Mouse (Mus musculus): ENCODE results near the gene Zzef1.

Gene Zzef1

DNA sequence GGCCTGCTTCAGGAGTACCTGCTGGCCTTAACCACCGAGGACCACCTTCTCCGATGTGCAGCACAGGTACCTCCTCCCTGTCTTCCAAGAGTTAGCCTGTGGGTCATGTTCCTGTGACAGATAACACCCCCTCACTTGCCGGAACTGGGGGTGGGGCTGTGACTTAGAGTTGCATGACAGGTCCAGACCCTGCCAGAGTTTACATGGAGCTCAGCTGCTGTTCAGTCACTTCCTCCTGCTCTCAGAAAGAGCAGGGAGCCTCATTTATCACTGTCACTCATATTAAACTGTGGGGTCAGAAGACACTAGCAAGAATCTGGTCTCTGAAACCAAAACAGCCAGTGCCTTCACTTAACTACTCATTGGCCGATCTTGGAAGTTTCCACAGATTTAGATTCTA is 127.1 kb downstream of the Zzef1 start:
- DNase-seq: peak; percentile 63 to 75

DNA sequence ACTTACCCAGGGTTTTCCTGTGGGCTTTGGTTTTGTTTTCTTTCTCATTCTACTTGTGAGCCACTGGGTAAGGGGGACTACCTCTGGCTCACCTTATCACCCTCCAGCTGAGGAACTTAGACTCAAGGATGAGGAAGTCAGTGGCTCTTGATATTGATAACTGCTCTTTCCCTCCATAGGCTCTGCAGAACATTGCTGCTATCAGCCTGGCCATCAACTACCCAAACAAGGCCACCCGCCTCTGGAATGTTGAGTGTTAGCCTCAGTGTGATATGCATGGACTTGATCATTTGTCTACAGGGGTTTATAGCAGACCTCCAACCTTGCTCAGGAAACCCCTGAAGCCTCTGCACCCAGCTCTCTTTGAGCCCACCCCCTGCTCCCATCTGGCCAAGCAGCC is 128.4 kb downstream of the Zzef1 start:
- DNase-seq: no peak

DNA sequence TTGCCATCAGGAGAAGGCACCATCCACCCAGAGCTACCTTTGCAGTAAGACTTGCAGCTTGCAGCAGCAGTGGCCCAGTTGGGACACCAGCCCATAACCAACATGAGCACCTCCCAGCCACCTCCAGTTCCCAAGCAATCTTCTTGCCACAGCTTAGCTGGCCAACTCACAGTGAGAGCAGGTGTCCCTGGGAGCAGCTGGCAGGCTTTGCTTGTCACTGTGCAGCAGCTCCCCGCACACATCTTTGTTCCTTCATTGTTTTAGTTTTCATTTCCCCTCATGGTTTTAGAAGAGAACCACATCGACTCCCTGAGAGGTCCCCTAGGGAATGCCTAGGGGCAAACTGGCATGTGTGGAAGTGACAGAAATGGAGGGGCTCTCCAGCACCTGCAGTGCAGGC is 129.0 kb downstream of the Zzef1 start:
- no peak for DNase-seq

DNA sequence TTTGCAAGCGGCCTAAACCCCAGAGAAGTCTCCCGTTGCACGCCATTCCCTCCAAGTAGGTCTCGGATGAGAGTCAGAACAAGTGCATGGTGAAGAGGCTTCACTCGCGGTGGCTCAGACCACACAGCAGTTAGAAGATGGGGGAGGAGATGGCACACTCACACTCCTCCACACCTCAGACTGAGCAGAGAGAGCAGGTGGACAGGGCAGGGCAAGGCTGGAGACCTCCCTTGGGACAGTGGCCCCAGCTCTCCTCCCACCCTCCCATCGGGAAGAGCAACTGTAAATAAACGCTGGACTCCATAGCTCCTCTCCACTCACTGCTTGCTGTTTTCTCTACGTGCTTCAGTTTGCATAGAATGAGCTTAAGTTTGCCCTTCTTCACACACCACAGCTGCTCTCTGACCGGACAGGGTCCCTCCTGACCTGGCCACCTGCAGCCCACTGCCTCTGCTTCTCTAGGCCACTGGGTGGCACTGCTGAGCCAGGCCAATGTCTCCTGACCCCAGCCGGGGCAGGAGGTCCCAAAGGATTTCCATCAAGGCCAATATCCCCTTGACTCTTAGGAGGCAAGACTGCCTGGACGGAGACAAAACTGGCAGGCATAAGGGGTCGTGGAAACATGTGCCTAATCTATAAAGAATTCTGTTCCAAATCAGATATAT is 130.3 kb downstream of the Zzef1 start:
- DNase-seq: peak; percentile 78 to 84

DNA sequence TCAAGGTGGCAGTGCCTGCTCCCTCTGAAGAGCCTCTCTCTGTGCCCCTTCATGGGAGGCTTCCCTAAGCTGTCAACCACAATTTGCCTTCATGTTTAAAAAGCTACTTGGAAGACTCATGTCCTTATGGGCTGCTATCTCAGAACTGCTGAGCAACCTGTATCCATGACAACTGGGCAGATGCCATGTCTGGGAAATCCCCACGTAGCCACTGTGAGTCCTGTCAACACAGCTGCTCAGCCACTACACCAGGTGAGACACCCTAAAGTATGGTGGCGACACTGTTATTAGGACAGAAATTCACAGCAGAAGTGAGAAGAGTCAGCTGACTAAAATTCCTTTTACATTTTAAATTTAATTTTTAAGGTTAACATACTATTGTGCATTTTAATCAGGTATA is 132.5 kb downstream of the Zzef1 start:
- DNase-seq: no peak

DNA sequence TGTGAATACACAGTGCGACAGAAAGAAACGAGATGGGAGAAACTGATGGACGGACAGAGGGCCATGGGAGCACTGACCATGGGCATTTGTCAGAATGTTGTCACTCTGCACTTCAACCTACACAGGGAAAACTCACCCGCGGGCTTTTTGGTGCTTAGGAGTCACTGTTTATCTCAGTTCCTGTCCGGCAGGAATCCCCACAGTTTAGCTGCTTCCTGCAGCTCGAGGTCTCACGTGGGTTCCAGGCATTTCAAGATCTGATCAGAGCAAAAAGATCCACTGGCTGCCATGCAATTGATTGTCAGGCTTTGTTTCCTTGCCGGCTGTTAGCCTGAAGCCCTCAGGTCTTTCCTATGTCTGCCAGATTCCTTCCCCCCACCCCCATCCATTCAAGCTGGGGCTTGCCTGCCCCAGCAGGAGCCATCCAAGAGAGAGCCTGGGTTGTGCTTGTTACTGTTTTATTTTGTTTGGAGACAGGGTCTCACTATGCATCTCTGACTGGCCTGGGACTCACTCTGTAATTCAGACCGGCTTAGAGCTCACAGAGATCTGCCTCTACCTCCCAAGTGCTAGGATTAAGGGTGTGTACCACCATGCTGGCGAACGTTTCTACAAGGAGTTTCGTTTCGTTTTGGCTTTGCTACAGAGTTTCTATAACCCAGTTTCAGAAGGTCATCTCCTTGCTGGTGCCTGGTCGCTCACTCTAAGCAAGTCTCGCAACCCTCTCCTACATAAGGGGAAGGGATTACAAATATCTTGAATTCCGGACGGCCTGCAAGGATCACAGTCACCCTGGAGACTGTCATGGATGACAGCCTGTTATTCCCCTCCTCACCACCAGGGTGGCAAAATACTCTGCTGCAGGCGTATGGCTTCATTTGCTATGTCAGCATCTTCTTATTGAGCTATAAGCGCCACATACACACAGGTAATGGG is 144.4 kb downstream of the Zzef1 start:
- DNase-seq: peak; percentile 63 to 75

DNA sequence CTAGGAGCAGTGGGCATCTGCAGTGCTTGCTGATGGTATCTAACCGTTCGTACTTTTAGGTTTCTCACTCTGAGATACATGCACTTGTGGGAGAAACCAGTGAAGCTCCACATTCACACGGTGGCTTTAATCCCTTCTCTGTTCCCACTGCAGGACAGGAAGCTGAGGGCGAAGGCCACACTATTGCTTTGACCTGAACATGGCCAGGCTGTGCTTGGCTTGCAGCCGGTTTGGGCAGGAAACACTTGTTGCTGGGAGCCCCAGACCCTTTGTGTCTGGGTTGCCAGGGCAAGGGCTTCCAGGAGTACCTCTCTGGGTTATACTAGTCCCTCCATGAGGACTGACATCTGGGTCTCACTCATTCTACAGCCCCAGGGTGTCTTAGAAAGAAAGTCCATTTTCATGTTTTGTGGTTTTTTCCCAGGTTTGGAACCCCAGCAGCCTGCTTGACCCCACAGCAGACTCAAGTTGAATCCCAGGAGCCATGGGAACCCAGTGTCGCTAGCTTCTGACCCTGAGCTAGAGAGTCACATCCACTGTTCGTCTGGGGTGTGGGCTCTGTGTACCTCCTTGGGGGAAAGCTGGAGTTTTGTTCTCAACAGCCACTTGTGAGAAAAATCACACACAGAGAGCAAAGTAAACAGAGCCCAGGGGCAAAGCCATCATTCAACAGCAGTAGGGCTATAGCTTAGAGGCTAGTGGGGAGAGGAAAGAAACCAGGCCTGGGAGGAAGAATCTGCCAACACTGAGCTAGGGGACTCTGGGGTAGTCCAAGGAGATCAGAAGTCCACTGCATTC is 149.2 kb downstream of the Zzef1 start:
- peak; percentile 43 to 60 for DNase-seq

DNA sequence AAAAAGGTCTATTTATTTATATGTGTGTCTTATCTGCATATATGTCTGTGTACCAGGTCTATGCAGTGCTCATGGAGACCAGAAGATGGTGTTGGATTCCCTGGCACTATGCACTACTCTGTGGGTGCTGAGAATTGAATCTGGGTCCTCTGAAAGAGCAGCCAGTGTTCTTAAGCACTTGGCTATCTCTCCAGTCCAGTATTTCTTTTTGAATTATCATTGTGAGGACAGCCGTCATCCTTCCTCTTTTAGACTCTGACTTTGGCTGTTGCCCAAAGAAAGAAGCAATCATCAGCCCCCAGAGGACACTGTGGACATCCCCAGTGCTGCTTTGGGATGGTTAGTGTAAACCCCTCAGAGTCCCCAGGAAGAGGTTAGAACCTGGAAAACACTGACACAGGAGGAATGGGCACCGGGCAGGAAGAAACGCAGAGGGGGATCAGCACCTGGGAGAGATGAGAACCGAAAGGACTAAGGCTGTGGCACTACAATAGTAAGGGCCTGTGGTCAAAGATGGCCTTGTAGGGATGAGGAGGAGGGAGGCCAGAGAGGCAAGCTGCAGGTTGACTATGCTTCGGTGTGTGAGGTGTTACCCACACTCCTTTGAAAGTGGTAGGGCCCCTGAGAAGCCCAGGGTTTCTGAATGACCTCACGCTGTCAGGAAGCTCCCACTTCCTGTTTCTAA is 150.0 kb downstream of the Zzef1 start:
- peak in 1 of 2 experiments; percentile 32 for DNase-seq

DNA sequence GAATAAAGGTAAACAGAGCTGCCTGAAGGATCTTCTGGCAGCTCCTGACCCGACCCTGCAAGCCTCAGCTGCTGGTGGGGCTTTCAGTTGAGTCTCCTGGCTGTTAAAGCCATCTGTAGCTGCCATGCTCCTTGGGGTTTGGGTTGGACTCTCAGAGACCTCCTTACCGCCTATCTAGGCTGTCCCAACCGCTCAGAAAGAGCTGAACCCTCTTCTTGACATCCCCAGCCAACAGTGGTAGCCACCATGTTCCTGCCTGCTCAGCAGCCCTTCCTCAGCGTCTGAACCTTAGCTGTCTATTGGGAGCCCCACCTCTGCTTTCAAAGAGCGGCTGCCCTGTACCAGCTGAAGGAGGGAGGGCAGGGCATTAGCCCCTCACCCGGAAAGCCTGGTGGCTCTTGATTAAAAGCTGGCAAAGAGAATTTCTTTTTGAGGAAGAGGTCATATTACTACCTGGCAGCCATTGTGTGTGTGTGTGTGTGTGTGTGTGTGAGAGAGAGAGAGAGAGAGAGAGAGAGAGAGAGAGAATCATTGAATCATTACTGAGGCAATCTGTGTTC is 150.6 kb downstream of the Zzef1 start:
- DNase-seq: no peak

DNA sequence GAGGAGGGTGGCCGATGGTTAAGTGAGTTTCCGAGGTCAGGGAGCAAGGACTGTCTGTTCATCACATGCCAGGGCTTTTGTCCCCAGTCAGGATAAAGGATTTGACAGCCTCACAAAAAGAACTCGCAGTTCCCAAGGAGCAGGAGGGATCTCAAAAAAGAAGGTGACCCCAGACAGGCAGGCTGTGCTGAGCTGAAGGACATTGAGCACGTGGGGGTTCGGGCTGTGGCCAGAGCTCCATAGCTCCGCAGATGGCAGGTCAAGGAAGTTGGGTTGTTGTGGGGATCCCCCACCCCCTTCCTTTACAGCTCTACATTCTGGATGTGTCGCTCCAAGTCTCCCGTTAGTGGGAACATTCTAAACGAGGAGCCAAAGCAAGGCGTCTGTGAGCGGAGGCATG is 151.8 kb downstream of the Zzef1 start:
- DNase-seq: no peak

DNA sequence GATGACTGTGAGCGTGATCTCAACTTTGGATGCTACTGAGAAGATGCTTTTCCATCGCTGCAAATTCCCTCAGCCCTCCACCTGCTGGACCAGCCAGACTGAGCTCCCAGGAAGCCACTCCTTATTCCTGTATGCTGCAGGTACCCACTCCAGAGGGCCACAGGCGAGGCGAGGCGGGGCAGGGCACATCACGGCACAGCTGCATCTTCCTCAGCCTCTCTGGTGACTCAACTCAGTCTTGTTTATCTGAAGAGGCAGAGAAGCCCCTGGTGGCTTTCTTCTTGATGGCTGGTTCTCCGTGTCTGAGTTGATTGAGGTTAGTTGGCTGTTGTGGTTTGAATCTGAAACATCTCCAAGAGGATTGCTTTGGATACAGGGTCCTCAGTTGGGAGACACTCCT is 152.2 kb downstream of the Zzef1 start:
- DNase-seq: no peak

DNA sequence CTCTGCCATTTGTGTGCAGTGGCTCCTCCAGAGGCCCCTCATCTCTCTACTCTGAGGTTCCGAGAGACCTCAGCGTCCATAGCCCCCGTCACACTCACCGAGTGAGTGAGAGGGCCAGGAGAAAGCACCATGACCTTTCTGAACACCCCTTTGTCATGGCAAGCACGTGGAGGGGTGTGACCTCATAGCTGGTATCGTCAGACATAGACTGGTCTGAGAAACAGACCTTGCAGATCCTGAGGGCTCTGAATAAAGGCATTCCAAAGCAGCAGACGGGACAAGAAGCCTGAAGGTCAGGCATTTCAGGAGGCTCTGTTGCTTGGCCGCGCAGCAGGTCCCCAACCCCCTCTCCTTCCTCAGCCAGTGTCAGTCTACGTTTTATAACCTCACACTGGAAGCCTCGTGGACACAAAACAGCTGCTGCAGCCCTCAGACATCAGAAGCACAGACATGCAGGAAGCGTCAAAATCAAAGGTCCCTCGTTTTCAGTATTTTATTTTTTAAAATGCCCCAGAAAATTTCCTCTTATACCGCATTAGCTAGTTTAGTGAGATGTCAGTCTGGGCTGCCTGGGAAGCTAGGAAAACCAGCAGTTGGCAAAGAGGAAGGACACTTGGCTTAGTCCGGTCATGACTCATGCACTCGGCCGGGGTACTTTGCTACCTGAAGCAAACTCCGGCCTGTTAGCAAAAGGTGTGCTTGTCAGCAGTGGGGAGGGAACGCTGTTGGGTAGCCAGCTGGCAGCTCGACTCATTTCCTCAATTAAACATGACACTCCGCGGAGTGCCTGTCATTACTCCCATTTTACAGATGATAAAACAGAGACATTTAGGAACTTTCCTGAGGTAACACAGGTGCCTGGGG is 155.3 kb downstream of the Zzef1 start:
- DNase-seq: peak; percentile 63 to 73

DNA sequence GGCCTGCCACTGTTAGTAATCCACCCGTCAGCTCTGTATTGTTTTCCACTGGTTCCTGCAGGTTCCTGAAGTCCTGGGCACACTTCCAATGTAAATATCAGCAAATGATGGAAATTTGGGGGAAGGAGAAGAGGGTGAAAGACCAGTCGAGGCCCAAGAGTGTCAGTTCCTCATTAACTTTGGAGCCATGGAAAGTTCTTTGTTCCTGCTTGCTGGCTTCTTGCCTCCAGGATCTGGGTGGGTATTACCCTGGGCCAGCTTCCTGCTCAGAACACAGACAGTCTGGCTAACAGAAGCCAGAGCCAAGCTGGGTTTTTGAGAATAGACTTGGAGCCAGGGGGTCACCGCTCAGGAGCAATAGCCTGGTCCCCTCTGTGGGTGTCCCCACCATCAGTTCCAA is 156.2 kb downstream of the Zzef1 start:
- DNase-seq: peak; percentile 21 to 39

DNA sequence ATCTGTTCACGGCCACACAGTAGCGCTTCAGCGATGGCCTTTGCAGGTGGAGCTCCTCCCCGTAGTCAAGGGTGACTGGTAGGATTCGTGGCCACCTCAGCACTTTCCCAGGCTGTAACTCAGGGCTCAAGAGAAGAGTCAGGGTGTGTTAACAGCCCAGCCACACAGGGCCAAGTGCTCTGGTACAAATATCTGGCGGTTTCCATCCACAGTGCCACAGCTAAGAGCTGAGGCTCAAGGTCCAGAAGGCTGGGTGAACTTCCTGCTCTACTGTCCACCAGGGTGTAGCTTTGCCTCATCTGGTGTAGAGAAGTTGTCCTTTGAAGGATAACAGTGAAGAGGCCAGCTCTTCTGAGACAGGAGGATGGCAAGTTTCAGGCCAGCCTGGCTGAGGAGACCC is 156.7 kb downstream of the Zzef1 start:
- no peak for DNase-seq

DNA sequence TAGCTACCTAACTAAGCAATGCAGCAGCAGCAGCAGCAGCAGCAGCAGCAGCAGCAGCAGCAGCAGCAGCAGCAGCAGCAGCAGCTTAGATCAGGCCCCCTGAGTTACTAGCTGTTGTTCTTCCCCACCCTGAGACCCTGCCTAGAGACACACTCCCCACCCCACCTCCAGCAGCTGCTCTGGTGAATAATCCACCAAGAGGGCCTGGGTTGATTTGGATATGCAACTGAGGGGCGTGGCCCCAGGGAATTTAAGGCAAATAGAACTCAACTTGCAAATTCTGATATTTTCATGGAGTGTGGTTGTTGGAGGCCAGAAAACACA is 157.1 kb downstream of the Zzef1 start:
- peak in 1 of 2 experiments; percentile 27 for DNase-seq

DNA sequence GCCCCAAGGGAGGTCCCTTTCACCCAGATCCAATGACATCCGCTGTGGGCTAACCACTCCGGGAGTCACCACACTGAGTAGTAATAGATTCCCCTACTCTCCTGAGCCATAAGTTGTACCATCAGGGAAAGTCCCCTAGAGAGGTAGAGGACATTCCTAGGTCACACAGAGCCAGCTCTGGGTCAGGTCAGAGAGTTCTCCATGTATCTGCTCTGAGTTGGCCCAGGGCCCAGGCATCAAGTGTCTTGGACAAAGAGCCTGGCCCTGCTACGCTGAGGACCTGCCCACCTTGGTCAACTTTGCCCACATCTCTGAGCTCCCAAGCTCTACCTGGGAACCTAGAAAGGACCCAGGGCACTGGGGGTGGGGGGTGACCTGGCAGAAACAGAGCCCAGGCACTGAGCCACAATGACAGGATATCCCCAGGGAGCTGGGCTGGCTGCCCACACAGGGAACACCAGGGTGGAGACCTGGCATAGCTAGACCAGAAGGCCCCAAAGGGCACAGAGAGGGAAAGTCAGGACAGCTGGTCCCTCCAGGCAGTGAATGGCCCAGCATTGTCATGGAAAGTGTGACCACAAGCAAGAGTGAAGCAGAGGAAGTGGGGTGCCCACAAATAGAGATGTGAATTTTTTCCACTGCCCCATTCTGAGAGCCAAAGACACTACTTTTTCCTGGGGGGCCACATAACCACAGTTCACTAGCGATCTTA is 157.6 kb downstream of the Zzef1 start:
- DNase-seq: peak; percentile 28 to 47

DNA sequence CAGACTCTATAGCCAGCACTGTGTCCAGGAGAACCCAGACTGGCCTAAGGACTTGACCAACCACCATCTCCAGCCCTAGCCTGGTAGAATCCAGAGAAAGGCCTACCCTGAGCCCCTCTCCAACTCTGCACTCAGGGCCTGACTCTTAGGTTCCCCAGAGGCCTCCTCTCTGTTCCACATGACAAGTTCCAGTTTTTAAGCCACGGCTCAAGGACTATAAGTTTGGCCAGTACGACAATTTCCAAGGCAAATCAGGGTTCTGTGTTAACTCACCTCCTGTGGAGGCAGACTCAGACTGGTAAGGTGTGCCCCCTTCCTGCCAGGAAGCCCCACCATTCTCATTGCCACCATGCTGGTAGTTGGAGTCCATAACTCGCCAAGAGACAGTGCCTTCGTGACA is 158.2 kb downstream of the Zzef1 start:
- no peak for DNase-seq

DNA sequence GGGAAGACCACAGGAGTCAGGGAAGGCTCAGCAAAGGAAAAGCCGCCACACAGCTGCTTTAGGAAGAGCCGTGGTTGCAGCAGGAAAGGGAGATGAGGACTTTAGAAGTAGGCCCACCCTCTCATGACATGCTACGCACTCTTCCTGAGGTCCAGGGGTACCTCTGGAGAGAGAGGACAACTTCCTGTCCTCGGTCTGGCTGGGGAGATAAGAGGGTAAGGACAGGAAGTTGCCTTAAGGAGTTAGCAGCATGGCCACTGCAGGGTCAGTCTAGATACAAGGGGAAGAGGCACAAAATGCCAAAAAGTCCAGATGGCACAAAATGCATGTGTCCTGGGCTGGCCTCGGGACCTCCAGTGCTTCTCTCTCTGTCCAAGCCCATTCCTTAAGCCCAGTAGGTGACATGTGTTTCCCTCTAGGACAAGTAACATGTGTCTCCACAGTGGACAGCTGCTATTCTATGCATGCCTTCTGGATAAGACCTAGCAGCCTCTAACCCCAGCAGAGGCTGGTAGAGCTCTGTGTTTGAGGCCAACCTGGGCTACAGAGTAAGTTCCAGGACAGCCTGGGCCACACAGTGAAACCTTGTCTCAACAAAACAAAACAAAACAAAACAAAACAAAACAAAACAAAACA is 159.4 kb downstream of the Zzef1 start:
- no peak for DNase-seq

DNA sequence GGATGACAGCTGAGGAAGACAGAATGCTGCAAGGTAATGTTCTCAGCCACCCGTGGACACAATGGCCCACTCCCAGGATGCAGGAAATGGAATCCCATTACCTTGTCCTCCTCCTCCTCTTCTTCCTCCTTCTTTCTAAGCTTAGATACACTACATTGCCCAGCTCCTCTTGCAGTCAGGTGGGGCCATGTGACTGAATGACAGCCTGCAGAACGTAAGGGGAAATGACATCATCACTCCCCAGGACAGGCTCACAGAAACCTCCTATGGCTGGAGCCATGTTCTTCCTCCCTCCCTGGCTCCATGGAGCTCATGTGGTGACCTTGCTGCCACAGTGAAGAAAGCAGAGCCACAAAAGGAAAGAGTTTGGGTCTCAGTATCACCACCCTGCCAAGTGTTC is 161.3 kb downstream of the Zzef1 start:
- no peak for DNase-seq

DNA sequence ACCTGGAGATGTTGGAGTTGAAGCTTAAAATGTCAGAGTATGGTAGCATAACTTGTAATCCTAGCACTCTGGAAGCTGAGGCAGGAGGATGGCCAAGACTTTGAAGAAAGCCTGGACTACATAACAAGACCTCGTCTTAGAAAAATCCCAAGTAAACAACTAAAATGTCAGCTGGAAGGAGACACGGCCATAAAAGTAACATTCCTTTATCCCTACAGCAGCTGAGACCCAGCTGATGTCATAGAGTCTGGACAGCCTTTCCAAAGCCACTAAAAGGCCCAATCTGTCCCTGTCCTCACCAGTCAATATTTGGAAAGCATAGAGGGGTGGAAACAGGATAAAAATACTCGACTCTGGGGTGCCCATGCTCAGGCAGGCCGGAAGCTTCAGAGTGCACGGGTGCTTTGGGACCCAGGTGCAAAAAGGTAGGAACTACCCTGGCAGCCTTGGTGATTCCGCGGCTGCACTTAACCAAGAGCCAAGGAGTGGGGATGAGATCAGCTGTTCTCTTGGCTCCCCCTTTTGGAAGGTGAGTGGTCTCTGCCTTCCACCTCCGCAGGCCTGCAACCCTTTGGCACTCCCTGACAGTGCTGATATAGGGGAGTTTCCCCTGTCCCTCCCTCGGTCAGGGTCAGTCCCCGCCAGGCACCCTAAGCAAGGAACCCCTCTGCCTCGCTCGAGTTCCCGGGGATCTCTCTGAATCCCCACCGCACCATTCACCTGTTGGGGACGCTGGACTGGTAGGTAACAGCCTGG is 164.1 kb downstream of the Zzef1 start:
- DNase-seq: no peak

All from kidney, postnatal 4 days (tissue).